Mouse (Mus musculus) E14TG2a.4 (cell line): ENCODE results near the gene Tiam1.

Source experiments
- H3K27me3 ChIP-seq: 2 replicates; pipeline ENCODE4 v1.6.1; 2014; ENCODE audit warnings: low read length, control low read depth; ENCODE audit not compliant: insufficient read depth
- H3K36me3 ChIP-seq: 2 replicates; pipeline ENCODE4 v1.6.1; 2014; ENCODE audit warnings: low read length, control low read depth; ENCODE audit not compliant: insufficient read depth
- H3K4me1 ChIP-seq: replicated peaks from 2 replicates; pipeline ENCODE4 v1.6.1; 2014; ENCODE audit warnings: low read depth, low read length, control low read depth
- H3K4me3 ChIP-seq: replicated peaks from 2 replicates; pipeline ENCODE4 v1.5.1; 2014; ENCODE audit warnings: mild to moderate bottlenecking, low read length
- H3K9me3 ChIP-seq: 2 replicates; pipeline ENCODE4 v1.6.1; 2014; ENCODE audit warnings: low read length, control low read depth
- CTCF ChIP-seq: conservative IDR thresholded peaks from 2 replicates; pipeline ENCODE4 v1.5.1; 2014; ENCODE audit warnings: low read length
- NANOG ChIP-seq: IDR thresholded peaks from 2 replicates; pipeline ENCODE4 v1.6.1; 2014; ENCODE audit warnings: borderline replicate concordance, low read length, mixed read lengths
- POU5F1 ChIP-seq: IDR thresholded peaks from 2 replicates; pipeline ENCODE4 v1.6.1; 2014; ENCODE audit warnings: low read length, borderline replicate concordance

The Tiam1 gene

GRCm38 (mm10) chr16:89863264-89863663, 280.3 kb downstream of the Tiam1 start:
- Histone ChIP-seq H3K4me1 (peaks cover 98% of the 10 kb centered on the region), H3K4me3 (peak overlapping the region; percentile 18; the same call in 1 of the 2 replicates), H3K27me3 (peaks cover 4% of the 10 kb centered on the region), H3K9me3 (no peaks in the 10 kb centered on the region), H3K36me3 (peaks cover 21% of the 10 kb centered on the region)
- no peak for TF ChIP-seq CTCF
- peak; percentile 87 for TF ChIP-seq NANOG

DNA sequence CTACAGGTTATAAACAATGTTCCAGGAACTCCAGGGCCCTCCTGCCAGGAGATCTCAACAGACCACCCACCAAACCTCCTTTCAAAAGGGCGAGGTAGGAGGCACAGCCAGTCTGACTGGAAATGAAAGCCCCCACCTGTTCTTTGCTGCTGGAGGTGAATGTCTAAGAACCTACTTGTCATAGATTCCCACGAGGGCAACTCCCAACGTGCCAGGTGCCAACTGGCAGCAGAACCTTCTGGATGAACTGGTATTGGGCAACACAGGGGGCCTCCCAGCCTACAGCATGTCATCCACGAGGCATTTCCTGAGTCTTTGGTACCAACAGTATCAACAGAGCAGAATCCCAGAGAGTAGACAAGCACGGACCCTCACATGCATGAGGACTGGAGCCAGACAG, 282.0 kb downstream of the Tiam1 start:
- TF ChIP-seq NANOG, result no peak
- TF ChIP-seq CTCF, result no peak
- no peak for TF ChIP-seq POU5F1
- Histone ChIP-seq H3K4me3 (no peak overlapping the region), H3K4me1 (peaks cover 94% of the 10 kb centered on the region), H3K27me3 (no peaks in the 10 kb centered on the region), H3K36me3 (peaks cover 38% of the 10 kb centered on the region), H3K9me3 (no peaks in the 10 kb centered on the region)

- Histone ChIP-seq H3K4me1 (peaks cover 85% of the 10 kb centered on the region), H3K4me3 (no peak overlapping the region), H3K36me3 (peaks cover 46% of the 10 kb centered on the region), H3K27me3 (no peaks in the 10 kb centered on the region), H3K9me3 (no peaks in the 10 kb centered on the region)
- TF ChIP-seq NANOG (no peak), POU5F1 (no peak), CTCF (no peak)
These were observed 282.9 kb downstream of the Tiam1 start for GRCm38 (mm10) chr16:89860708-89861107.

DNA sequence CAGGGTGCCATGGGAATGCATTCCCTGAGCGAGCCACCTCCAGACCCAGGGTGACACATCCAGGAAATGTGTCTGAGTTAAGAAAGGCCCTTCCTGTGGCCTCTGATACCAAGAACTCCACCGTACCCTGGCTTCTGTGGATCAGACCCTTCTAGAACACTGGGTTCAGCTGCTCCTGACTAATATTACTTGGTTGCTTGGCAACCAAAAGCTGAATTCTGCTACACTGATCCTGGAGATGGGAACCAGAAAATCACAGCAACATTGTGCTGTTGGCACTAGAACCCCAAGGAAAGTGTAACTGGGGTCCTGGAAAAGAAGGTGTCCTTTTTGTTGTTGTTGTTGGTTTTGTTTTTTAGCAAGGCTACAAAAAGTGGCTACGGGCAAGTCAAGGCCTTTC, 285.9 kb downstream of the Tiam1 start:
- Histone ChIP-seq H3K4me1 (peaks cover 57% of the 10 kb centered on the region), H3K9me3 (no peaks in the 10 kb centered on the region), H3K27me3 (no peaks in the 10 kb centered on the region), H3K36me3 (peaks cover 72% of the 10 kb centered on the region), H3K4me3 (no peak overlapping the region)
- TF ChIP-seq POU5F1, result no peak
- no peak for TF ChIP-seq CTCF
- TF ChIP-seq NANOG, result no peak

DNA sequence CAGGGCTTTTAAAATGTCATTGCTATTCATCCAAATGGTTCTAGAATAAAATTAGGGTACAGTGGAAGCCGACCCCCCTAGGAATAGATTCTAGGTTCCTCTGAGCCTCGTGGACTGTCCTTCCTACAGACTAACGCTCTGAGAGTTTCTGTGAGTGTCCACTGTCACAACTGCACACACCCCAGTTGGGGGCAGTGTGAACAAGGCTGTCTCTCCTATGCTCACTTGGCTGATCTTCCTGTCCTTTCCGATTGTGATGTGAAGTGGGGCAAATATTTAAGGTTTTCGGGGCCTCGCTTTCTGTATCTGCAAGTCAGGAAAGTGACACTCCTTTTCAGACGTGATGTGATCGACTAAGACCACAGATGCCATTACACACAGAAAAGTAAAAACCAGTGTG, 288.8 kb downstream of the Tiam1 start:
- no peaks in the 10 kb centered on the region for H3K9me3 ChIP-seq
- peaks cover 83% of the 10 kb centered on the region for H3K36me3 ChIP-seq
- H3K4me3 ChIP-seq, result no peak overlapping the region
- TF ChIP-seq NANOG, result no peak
- no peak for TF ChIP-seq POU5F1
- no peak for TF ChIP-seq CTCF
- H3K27me3 ChIP-seq, result no peaks in the 10 kb centered on the region
- H3K4me1 ChIP-seq, result peaks cover 35% of the 10 kb centered on the region

DNA sequence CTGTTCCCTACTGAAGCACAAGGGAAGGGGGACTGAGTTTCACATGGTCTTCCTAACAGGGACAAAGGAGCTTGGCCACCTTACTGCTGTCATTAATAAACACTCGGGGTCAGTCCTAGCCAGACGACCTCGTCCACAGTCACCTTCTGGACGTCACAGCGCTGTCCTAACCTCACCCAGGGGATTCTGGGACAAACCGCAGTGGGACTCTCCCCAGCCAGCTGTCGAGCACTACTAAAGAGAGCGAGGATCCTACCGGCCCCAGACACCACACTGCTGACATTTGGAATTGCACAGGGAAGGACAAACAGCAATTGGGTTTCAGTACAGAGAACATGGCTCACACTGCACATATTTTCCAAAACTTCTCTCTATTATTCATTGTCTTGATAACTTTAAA, 292.2 kb downstream of the Tiam1 start:
- H3K27me3 ChIP-seq, result no peaks in the 10 kb centered on the region
- no peaks in the 10 kb centered on the region for H3K9me3 ChIP-seq
- TF ChIP-seq NANOG, result no peak
- no peak for TF ChIP-seq CTCF
- no peak for TF ChIP-seq POU5F1
- H3K4me1 ChIP-seq, result peaks cover 21% of the 10 kb centered on the region
- peaks cover 78% of the 10 kb centered on the region for H3K36me3 ChIP-seq
- no peak overlapping the region for H3K4me3 ChIP-seq

GRCm38 (mm10) chr16:89848651-89849597, 294.6 kb downstream of the Tiam1 start:
- Histone ChIP-seq H3K27me3 (no peaks in the 10 kb centered on the region), H3K36me3 (peaks cover 70% of the 10 kb centered on the region), H3K4me3 (peak overlapping the region; percentile 43), H3K4me1 (peaks cover 21% of the 10 kb centered on the region), H3K9me3 (no peaks in the 10 kb centered on the region)
- TF ChIP-seq POU5F1, result no peak
- TF ChIP-seq NANOG, result no peak
- no peak for TF ChIP-seq CTCF

- TF ChIP-seq NANOG, result no peak
- peak; percentile 43 for TF ChIP-seq CTCF
- TF ChIP-seq POU5F1, result no peak
- Histone ChIP-seq H3K4me1 (peaks cover 21% of the 10 kb centered on the region), H3K4me3 (no peak overlapping the region), H3K27me3 (no peaks in the 10 kb centered on the region), H3K9me3 (no peaks in the 10 kb centered on the region), H3K36me3 (peaks cover 70% of the 10 kb centered on the region)
These were observed 295.4 kb downstream of the Tiam1 start for GRCm38 (mm10) chr16:89848179-89848578.

GRCm38 (mm10) chr16:89845461-89845860, 298.1 kb downstream of the Tiam1 start:
- Histone ChIP-seq H3K9me3 (no peaks in the 10 kb centered on the region), H3K36me3 (peaks cover 65% of the 10 kb centered on the region), H3K4me3 (no peak overlapping the region), H3K27me3 (no peaks in the 10 kb centered on the region), H3K4me1 (peaks cover 37% of the 10 kb centered on the region)
- TF ChIP-seq POU5F1 (no peak), NANOG (no peak), CTCF (no peak)
